Mouse (Mus musculus): ENCODE measurements at regions not wholly inside any gene's neighbourhood (a gene's known extent, or its start where the extent isn't known, plus 50 kb on each side); places are given as distances from the start of the nearest gene placed in this dataset.

- H3K9ac ChIP-seq (ENCODE audit: low read depth, low read length), result no peak overlapping the region
- H3K79me2 ChIP-seq (replicated peaks; ENCODE audit: control insufficient read depth, insufficient read depth, low read length), result no peaks in the 10 kb centered on the region
- no peak for DNase-seq
- peaks cover 10% of the 10 kb centered on the region for H3K4me1 ChIP-seq (ENCODE audit: control insufficient read depth, insufficient read depth, low read length)
- TF ChIP-seq POLR2A (IDR thresholded peaks at IDR 0.05; ENCODE audit: insufficient read depth, low read depth, low read length), result no peak
- no peak for TF ChIP-seq CTCF (IDR thresholded peaks at IDR 0.05)
- no peak for TF ChIP-seq EP300 (IDR thresholded peaks at IDR 0.05; ENCODE audit: insufficient read depth, low read depth, low read length)
- 72% methylated on average over 8 of the region's 8 CpGs for WGBS
- H3K27ac ChIP-seq, result no peak overlapping the region
- H3K27me3 ChIP-seq (ENCODE audit: control insufficient read depth, insufficient read depth, low read length), result no peaks in the 10 kb centered on the region
- no peaks in the 10 kb centered on the region for H3K36me3 ChIP-seq (ENCODE audit: control insufficient read depth, insufficient read depth, low read length)
- intact Hi-C loops (cut with DNase I), result no loop called here
- H3K4me3 ChIP-seq, result no peak overlapping the region
Observed at GRCm38 (mm10) chr14:86487285-86487897, 653.6 kb downstream of the Diaph3 start.

DNA sequence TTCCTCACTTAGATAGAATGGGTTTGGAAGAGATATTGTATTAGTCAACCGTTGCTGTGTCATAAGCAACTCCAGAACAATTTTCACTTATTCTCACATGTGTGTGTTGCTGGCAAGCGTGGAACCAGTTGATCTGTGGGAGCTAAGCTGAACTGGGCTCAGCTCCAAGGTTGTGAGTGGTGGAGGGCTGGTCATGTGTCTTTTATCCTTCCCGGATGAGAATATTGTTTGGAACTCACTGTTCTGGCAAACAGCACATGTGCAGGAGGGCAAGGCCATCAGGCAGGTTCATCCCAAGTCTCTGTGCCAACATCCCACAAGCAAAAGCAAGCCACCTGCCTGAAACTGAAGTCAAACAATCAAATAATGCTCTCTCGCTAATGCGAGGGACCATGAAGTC is 656.8 kb downstream of the Diaph3 start:
- Histone ChIP-seq H3K27ac (no peak overlapping the region), H3K4me1 (ENCODE audit: control insufficient read depth, insufficient read depth, low read length) (peaks cover 5% of the 10 kb centered on the region), H3K4me3 (no peak overlapping the region), H3K27me3 (ENCODE audit: control insufficient read depth, insufficient read depth, low read length) (no peaks in the 10 kb centered on the region), H3K9ac (ENCODE audit: low read depth, low read length) (no peak overlapping the region), H3K79me2 (replicated peaks; ENCODE audit: control insufficient read depth, insufficient read depth, low read length) (no peaks in the 10 kb centered on the region), H3K36me3 (ENCODE audit: control insufficient read depth, insufficient read depth, low read length) (no peaks in the 10 kb centered on the region)
- DNase-seq, result peak in 1 of 2 experiments; percentile 13
- intact Hi-C loops (cut with DNase I), result no loop called here
- TF ChIP-seq POLR2A (IDR thresholded peaks at IDR 0.05; ENCODE audit: insufficient read depth, low read depth, low read length) (no peak), EP300 (IDR thresholded peaks at IDR 0.05; ENCODE audit: insufficient read depth, low read depth, low read length) (0 out of 2 replicates have a peak, but pooled peaks have one; percentile 35)
- 36% methylated on average over 5 of the region's 5 CpGs for WGBS

DNA sequence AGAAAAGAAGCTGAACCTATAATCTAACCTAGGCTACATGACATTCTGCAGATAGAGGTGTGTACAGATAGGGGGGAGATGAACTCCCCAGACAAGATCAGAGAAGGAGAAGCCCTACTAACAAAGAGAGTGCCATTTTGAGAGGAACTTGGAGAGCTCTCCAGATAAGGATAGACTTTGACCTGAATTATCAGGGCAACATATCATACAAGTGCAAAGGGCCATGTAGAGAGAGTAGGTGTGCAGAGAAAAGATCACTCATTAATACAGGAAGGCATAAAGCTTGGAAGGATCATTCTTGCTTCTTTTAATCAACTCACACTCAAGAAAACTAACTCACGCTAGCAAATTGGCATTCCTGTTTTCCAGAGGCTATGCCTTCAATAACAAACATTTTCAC is 667.4 kb downstream of the Diaph3 start:
- Histone ChIP-seq H3K36me3 (ENCODE audit: control insufficient read depth, insufficient read depth, low read length) (peaks cover 4% of the 10 kb centered on the region; the same call in 1 of the 2 replicates), H3K4me3 (no peak overlapping the region), H3K9ac (ENCODE audit: low read depth, low read length) (no peak overlapping the region), H3K27ac (no peak overlapping the region), H3K79me2 (replicated peaks; ENCODE audit: control insufficient read depth, insufficient read depth, low read length) (no peaks in the 10 kb centered on the region), H3K27me3 (ENCODE audit: control insufficient read depth, insufficient read depth, low read length) (no peaks in the 10 kb centered on the region), H3K4me1 (ENCODE audit: control insufficient read depth, insufficient read depth, low read length) (peaks cover 9% of the 10 kb centered on the region)
- WGBS, result 96% methylated on average over 1 of the region's 1 CpGs
- intact Hi-C loops (cut with DNase I), result no loop called here
- TF ChIP-seq POLR2A (IDR thresholded peaks at IDR 0.05; ENCODE audit: insufficient read depth, low read depth, low read length) (no peak), CTCF (IDR thresholded peaks at IDR 0.05) (no peak), EP300 (IDR thresholded peaks at IDR 0.05; ENCODE audit: insufficient read depth, low read depth, low read length) (no peak)
- DNase-seq, result no peak

- intact Hi-C loops (cut with DNase I), result no loop called here
- no peak for DNase-seq
- H3K4me3 ChIP-seq, result no peak overlapping the region
- 13% methylated on average over 4 of the region's 4 CpGs for WGBS
- no peaks in the 10 kb centered on the region for H3K27me3 ChIP-seq (ENCODE audit: control insufficient read depth, insufficient read depth, low read length)
- H3K36me3 ChIP-seq (ENCODE audit: control insufficient read depth, insufficient read depth, low read length), result peaks cover 4% of the 10 kb centered on the region; the same call in 1 of the 2 replicates
- 0 out of 2 replicates have a peak overlapping the region, but pooled peaks have one; percentile 1 for H3K27ac ChIP-seq
- peaks cover 12% of the 10 kb centered on the region for H3K4me1 ChIP-seq (ENCODE audit: control insufficient read depth, insufficient read depth, low read length)
- no peak for TF ChIP-seq POLR2A (IDR thresholded peaks at IDR 0.05; ENCODE audit: insufficient read depth, low read depth, low read length)
- TF ChIP-seq CTCF (IDR thresholded peaks at IDR 0.05), result no peak
- TF ChIP-seq EP300 (IDR thresholded peaks at IDR 0.05; ENCODE audit: insufficient read depth, low read depth, low read length), result no peak
- H3K9ac ChIP-seq (ENCODE audit: low read depth, low read length), result no peak overlapping the region
- no peaks in the 10 kb centered on the region for H3K79me2 ChIP-seq (replicated peaks; ENCODE audit: control insufficient read depth, insufficient read depth, low read length)
Observed at GRCm38 (mm10) chr14:86470462-86470861, 670.6 kb downstream of the Diaph3 start.

- TF ChIP-seq POLR2A (IDR thresholded peaks at IDR 0.05; ENCODE audit: insufficient read depth, low read depth, low read length) (no peak), CTCF (IDR thresholded peaks at IDR 0.05) (no peak), EP300 (IDR thresholded peaks at IDR 0.05; ENCODE audit: insufficient read depth, low read depth, low read length) (no peak)
- Histone ChIP-seq H3K36me3 (ENCODE audit: control insufficient read depth, insufficient read depth, low read length) (peaks cover 4% of the 10 kb centered on the region; the same call in 1 of the 2 replicates), H3K4me1 (ENCODE audit: control insufficient read depth, insufficient read depth, low read length) (peaks cover 12% of the 10 kb centered on the region), H3K4me3 (no peak overlapping the region), H3K79me2 (replicated peaks; ENCODE audit: control insufficient read depth, insufficient read depth, low read length) (no peaks in the 10 kb centered on the region), H3K27me3 (ENCODE audit: control insufficient read depth, insufficient read depth, low read length) (no peaks in the 10 kb centered on the region), H3K9ac (ENCODE audit: low read depth, low read length) (no peak overlapping the region), H3K27ac (peak overlapping the region; percentile 20; the same call in 1 of the 2 replicates)
- WGBS, result 18% methylated on average over 8 of the region's 8 CpGs
- intact Hi-C loops (cut with DNase I), result no loop called here
- no peak for DNase-seq
Observed at GRCm38 (mm10) chr14:86467886-86468463, 673.1 kb downstream of the Diaph3 start.

DNA sequence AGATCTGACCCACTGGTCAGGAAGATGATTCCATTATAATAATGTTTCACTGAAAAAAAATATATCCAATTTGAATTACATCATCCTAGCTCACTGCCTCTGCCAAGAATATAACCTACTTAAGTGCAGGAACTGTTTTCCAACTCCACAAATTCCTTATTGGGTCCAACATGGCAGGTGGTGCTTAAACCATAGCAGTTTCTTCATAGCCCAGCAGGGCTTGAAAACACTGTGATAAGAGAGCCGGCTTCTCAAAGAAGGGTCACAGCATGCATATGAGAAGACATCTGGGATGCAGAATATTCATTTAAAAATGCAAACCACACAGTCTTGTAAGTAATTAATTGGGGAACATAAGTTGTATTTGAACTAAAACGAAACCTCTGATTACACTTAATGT is 677.6 kb downstream of the Diaph3 start:
- no peaks in the 10 kb centered on the region for H3K36me3 ChIP-seq (ENCODE audit: control insufficient read depth, insufficient read depth, low read length)
- no peak overlapping the region for H3K4me3 ChIP-seq
- H3K4me1 ChIP-seq (ENCODE audit: control insufficient read depth, insufficient read depth, low read length), result peaks cover 3% of the 10 kb centered on the region
- no peaks in the 10 kb centered on the region for H3K27me3 ChIP-seq (ENCODE audit: control insufficient read depth, insufficient read depth, low read length)
- no peak overlapping the region for H3K27ac ChIP-seq
- DNase-seq, result no peak
- H3K79me2 ChIP-seq (replicated peaks; ENCODE audit: control insufficient read depth, insufficient read depth, low read length), result no peaks in the 10 kb centered on the region
- intact Hi-C loops (cut with DNase I), result no loop called here
- no peak for TF ChIP-seq POLR2A (IDR thresholded peaks at IDR 0.05; ENCODE audit: insufficient read depth, low read depth, low read length)
- TF ChIP-seq CTCF (IDR thresholded peaks at IDR 0.05), result no peak
- no peak for TF ChIP-seq EP300 (IDR thresholded peaks at IDR 0.05; ENCODE audit: insufficient read depth, low read depth, low read length)
- no peak overlapping the region for H3K9ac ChIP-seq (ENCODE audit: low read depth, low read length)
- 74% methylated on average over 2 of the region's 2 CpGs for WGBS

All from heart, adult 2 months (tissue).